ENCODE assay signal across 29 mouse cellular contexts in the genomic region with DNA sequence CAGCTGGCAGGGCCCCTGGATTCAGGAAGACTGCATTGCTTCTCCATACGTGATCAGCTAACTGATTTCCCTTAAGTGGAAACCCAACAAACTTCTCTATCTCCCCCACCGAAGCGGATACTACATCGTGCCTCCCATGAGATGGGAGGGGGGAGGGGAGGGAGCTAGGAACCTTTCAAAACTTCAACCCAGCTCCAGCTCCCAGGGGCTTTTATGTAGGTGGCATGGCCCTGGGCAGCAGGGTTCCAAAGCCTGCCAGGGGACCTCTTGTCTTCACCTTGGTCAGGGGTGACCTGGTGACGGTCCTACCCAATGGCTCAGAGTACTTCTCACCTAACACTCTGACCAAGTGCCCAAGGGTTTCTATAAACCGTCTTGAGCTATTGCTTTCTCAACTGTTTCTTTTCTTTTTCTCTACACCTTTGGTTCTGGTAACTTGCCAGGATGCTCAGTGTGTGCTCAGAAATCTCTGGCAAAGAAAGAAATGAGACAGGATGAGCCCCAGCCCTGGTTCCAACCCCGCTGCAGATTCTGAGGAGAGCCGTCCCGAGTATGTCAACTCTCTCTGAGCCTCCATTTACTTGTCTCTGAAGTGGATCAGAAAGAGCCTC. TPM values are rescaled to one million over a fixed set of nuclear protein-coding genes. Genes with fewer than 3 reads are reported as not detected.
A peak's percentile ranks its signal among the peaks of the same experiment; 100 is the strongest.
DNase-seq lines count a peak whose midpoint lies in the region; ATAC-seq and TF ChIP-seq lines count a peak whose summit lies in the region.
"Had no signal": no experiment of that assay in that cellular context is flagged by ENCODE, and none has a peak within 500 bp of the region (broad histone marks: within the 10 kb centered on the region; RNA-seq: fewer than 3 reads in every experiment).

No protein-coding gene starts in this region.

- no peak for TF ChIP-seq POLR2A in cerebellum, adult 2 months (IDR thresholded peaks at IDR 0.05; ENCODE audit: borderline replicate concordance, insufficient read depth, low read length)

- peak overlapping the region; percentile 57 for H3K27ac ChIP-seq in cerebellum, adult 2 months (ENCODE audit: insufficient read depth, low read length)
- H3K27ac ChIP-seq in intestine, postnatal 0 days (ENCODE audit: low read depth, low read length): no peak overlapping the region
- H3K27ac ChIP-seq: gastrocnemius, adult 2 months; heart, embryonic 13.5 days; hindbrain, embryonic 15.5 days; limb, embryonic 15.5 days; liver, embryonic 15.5 days; macrophage; midbrain, embryonic 13.5 days; neural tube, embryonic 13.5 days had no signal

- peaks cover 71% of the 10 kb centered on the region for H3K4me1 ChIP-seq in cerebellum, adult 2 months (ENCODE audit: control insufficient read depth, insufficient read depth, low read length)
- H3K4me1 ChIP-seq in intestine, postnatal 0 days (replicated peaks; ENCODE audit: control insufficient read depth, insufficient read depth, low read length): no peaks in the 10 kb centered on the region
- H3K4me1 ChIP-seq: heart, embryonic 13.5 days had no signal

- H3K9ac ChIP-seq in intestine, postnatal 0 days (ENCODE audit: low read depth, low read length): no peak overlapping the region
- H3K9ac ChIP-seq: heart, embryonic 13.5 days; hindbrain, embryonic 15.5 days; limb, embryonic 15.5 days; liver, embryonic 15.5 days; midbrain, embryonic 13.5 days; neural tube, embryonic 13.5 days had no signal

- no peaks in the 10 kb centered on the region for H3K9me3 ChIP-seq in intestine, postnatal 0 days (ENCODE audit: control insufficient read depth)
- H3K9me3 ChIP-seq: heart, embryonic 13.5 days; hindbrain, embryonic 15.5 days; limb, embryonic 15.5 days; liver, embryonic 15.5 days; midbrain, embryonic 13.5 days; neural tube, embryonic 13.5 days had no signal

- no peak for ATAC-seq in intestine, postnatal 0 days
- ATAC-seq: forebrain, embryonic 16.5 days; lung, postnatal 0 days; Patski had no signal

- no peaks in the 10 kb centered on the region for H3K36me3 ChIP-seq in intestine, postnatal 0 days (ENCODE audit: control insufficient read depth, insufficient read depth)
- H3K36me3 ChIP-seq: heart, embryonic 13.5 days; hindbrain, embryonic 15.5 days; limb, embryonic 15.5 days; liver, embryonic 15.5 days; midbrain, embryonic 13.5 days; neural tube, embryonic 13.5 days had no signal

- peak; percentile 57 to 71 for DNase-seq in cerebellum, adult 2 months
- DNase-seq in cerebellum, postnatal 4 days (ENCODE audit: low spot score in 2 of 2): no peak
- DNase-seq in brain, adult 2 months (ENCODE audit: low read depth, low spot score): peak; percentile 69
- peak; percentile 64 for DNase-seq in cerebellum, adult 9-11 months
- no peak for DNase-seq in lung, postnatal 4 days
- DNase-seq in testis, postnatal 10 days (ENCODE audit: low spot score): no peak
- DNase-seq: adrenal gland, postnatal 10 days; gastrocnemius, adult 2 months; heart, postnatal 10 days; kidney, adult 9 months; kidney, postnatal 10 days; layer of hippocampus, postnatal 36 days; left cerebral cortex, postnatal 4 days; thymus, postnatal 25 days had no signal

- no peak overlapping the region for H3K4me3 ChIP-seq in cerebellum, adult 2 months (replicated peaks; ENCODE audit: insufficient read depth, low read depth, low read length)
- H3K4me3 ChIP-seq in intestine, postnatal 0 days (ENCODE audit: low read depth, low read length): no peak overlapping the region
- H3K4me3 ChIP-seq: erythroblast, embryonic 14.5 days; gastrocnemius, adult 2 months; heart, embryonic 13.5 days; hindbrain, embryonic 15.5 days; limb, embryonic 15.5 days; liver, embryonic 15.5 days; midbrain, embryonic 13.5 days; neural tube, embryonic 13.5 days had no signal

- H3K4me2 ChIP-seq in intestine, postnatal 0 days (replicated peaks; ENCODE audit: low read depth): 0 out of 2 replicates have a peak overlapping the region, but pooled peaks have one; percentile 3
- H3K4me2 ChIP-seq: heart, embryonic 13.5 days; hindbrain, embryonic 15.5 days; limb, embryonic 15.5 days; liver, embryonic 15.5 days; midbrain, embryonic 13.5 days; neural tube, embryonic 13.5 days had no signal

- TF ChIP-seq CTCF in cerebellum, adult 2 months (IDR thresholded peaks at IDR 0.05; ENCODE audit: borderline replicate concordance, insufficient read depth, low read depth, low read length): no peak
- no peak for TF ChIP-seq CTCF in intestine, postnatal 0 days (IDR thresholded peaks at IDR 0.05; ENCODE audit: low read depth)

- no peaks in the 10 kb centered on the region for H3K27me3 ChIP-seq in cerebellum, adult 2 months (ENCODE audit: control insufficient read depth, insufficient read depth, low read length)
- H3K27me3 ChIP-seq in intestine, postnatal 0 days (replicated peaks; ENCODE audit: control insufficient read depth, insufficient read depth, low read length): no peaks in the 10 kb centered on the region
- H3K27me3 ChIP-seq: hindbrain, embryonic 15.5 days; limb, embryonic 15.5 days; midbrain, embryonic 13.5 days; neural tube, embryonic 13.5 days; Patski had no signal

- 35% methylated on average over 9 of the region's 9 CpGs for WGBS in cerebellum, adult 2 months
- 74% methylated on average over 9 of the region's 9 CpGs for WGBS in intestine, postnatal 0 days

RNA-seq across cellular contexts. Expression of gene Tff3, which starts 0.6 kb away (rescaled TPM):
- 0.77 and 1.2 TPM in 2 replicates for polyA plus RNA-seq in cerebellum, adult 2 months (2012; rRNA removed)
- 2,043 and 2,206 TPM in 2 replicates for polyA plus RNA-seq in intestine, postnatal 0 days (2015; fragmentation: Nextera tagmentation; extraction: Ambion mirVana)
- polyA plus RNA-seq: cortical plate, adult 2 months; embryonic facial prominence, embryonic 14.5 days; erythroblast, embryonic 14.5 days; forebrain, embryonic 16.5 days; heart, embryonic 13.5 days; lung, postnatal 0 days; macrophage; Patski had no signal

RNA-seq across cellular contexts. Expression of gene Tff2, which starts 15.3 kb away (rescaled TPM):
- polyA plus RNA-seq in cerebellum, adult 2 months (2012; rRNA removed): not detected in 2 replicates
- polyA plus RNA-seq in intestine, postnatal 0 days (2015; fragmentation: Nextera tagmentation; extraction: Ambion mirVana): 116 and 203 TPM in 2 replicates
- polyA plus RNA-seq: cortical plate, adult 2 months; embryonic facial prominence, embryonic 14.5 days; erythroblast, embryonic 14.5 days; forebrain, embryonic 11.5 days; forebrain, embryonic 16.5 days; heart, embryonic 13.5 days; hindbrain, embryonic 15.5 days; limb, embryonic 15.5 days; liver, embryonic 15.5 days; macrophage; midbrain, embryonic 13.5 days; neural tube, embryonic 13.5 days; Patski had no signal

RNA-seq across cellular contexts. Expression of gene Tff1, which starts 36.3 kb away (rescaled TPM):
- polyA plus RNA-seq in cerebellum, adult 2 months (2012; rRNA removed): not detected in 2 replicates
- polyA plus RNA-seq in intestine, postnatal 0 days (2015; fragmentation: Nextera tagmentation; extraction: Ambion mirVana): 39.4 and 174 TPM in 2 replicates
- polyA plus RNA-seq: cortical plate, adult 2 months; embryonic facial prominence, embryonic 14.5 days; erythroblast, embryonic 14.5 days; forebrain, embryonic 11.5 days; forebrain, embryonic 16.5 days; heart, embryonic 13.5 days; hindbrain, embryonic 15.5 days; limb, embryonic 15.5 days; liver, embryonic 15.5 days; lung, postnatal 0 days; macrophage; midbrain, embryonic 13.5 days; neural tube, embryonic 13.5 days; Patski had no signal

Comparison
In these comparisons a context has a peak if more than half of its experiments do, and no peak if none do; other contexts are left out.
1. DNase-seq: peak in cerebellum, adult 2 months (2 of 2), brain, adult 2 months (single experiment) and cerebellum, adult 9-11 months (single experiment); none in cerebellum, postnatal 4 days (0 of 2), lung, postnatal 4 days (0 of 2) and testis, postnatal 10 days (single experiment).
2. RNA of gene Tff3, which starts 0.6 kb away (polyA plus RNA-seq): 2,043 to 2,206 TPM in intestine, postnatal 0 days; 0.77 to 1.2 TPM in cerebellum, adult 2 months; every median in the first group is over 100 times any median in the second.
3. RNA of gene Tff2, which starts 15.3 kb away (polyA plus RNA-seq): 116 to 203 TPM in intestine, postnatal 0 days; not detected in cerebellum, adult 2 months; every median in the first group is over 100 times any median in the second.
4. RNA of gene Tff1, which starts 36.3 kb away (polyA plus RNA-seq): 39.4 to 174 TPM in intestine, postnatal 0 days; not detected in cerebellum, adult 2 months; every median in the first group is over 10 times any median in the second.